Mouse (Mus musculus) right cerebral cortex, postnatal 10 days (tissue): ENCODE data around the gene Ins2.

Source experiments
- DNase-seq, 2 experiments: peaks; one replicate each; pipeline ENCODE4 v3.0.0; 2021; ENCODE audit warnings: low spot score in 2 of 2

Gene Ins2

DNA sequence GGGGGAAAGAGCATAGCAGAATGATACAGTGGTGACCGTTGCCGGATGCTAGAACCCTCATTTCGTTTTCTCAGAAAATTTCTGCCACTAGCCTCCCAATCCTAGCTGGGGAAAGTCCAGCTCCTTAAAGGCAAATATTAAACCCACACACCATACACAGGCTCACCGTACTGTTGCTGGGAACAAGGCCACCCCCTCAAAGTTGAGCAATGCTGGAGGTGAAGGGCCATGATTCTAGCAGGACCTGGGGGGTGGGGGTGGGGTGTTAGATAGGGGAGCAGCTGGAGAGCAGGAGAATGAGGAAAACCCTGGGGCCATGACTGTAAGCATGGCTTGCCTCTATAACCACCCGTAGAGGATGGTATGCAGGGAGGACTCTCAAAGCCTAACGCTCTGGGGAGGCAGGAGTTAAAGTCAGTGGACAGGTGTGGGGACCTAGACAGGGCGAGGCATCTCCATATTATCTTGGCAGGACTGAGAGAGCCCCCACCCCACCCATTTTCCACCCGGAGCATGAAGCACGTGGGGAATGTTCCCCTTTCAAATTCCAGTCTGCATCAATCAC lies 78.6 kb downstream of the Ins2 start:
- DNase-seq, result no peak

DNA sequence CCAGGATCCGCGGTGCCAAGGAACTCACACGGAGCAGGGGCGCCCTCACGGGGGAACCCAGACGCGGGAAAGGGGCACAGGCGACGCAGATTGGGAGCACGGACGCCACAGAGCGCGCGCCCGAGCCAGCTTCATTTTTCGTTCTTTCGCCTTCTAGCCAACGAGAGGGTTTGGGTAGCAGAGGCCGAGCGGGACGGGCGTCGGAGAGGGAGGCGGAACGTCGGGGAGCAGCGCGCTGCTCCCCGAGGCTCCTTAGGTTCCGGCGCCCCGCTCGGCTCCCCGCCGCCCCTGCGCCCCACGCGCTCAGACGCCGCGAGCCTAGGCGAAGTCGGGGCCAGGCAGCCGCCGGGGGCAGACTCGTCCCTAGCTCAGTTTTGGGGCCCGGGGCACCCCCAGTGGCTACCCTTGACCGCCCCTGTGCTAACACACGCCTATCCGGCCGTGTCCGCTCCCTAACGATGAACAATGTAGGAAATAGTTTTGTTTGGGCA lies 79.2 kb downstream of the Ins2 start:
- DNase-seq, result no peak

DNA sequence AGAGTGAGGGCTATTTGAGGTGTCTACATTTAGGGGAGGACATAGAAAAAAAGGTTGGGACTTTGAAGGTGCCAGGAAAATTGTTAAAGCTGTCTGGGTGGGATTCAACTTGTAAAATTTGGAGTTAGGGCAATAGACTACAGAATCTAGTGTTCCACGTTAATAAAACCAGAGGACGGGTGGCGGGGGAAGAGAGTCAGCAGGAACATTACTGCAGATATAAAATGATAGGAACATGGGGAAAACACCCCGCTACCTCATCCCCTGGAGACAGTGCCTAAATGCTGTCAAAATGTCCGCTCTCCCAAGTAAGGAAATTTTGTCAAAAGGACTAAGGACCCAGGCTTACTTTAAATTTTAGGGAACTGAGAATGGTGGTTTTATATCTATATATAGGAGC lies 80.0 kb downstream of the Ins2 start:
- no peak for DNase-seq

- no peak for DNase-seq
Observed at GRCm38 (mm10) chr7:142661811-142662210, 81.4 kb downstream of the Ins2 start.

DNA sequence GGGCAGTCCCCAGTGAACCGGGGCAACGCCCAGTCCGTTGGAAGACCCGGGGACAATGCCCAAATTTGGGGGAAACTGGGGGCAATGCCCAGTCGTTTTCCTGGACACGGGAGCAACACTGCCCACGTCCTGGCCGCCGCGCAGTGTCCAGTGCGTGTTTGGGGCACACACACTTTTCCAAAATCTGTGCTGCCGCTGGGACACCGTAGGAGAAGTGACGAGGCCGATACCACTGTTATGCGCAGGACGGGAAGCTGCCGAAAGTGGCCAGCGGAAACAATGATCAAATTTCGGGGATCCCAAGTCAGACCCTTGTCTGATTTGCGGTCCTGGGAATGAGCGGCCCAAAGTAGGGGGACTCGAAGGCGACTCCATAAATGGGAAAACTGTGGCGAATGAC lies 82.1 kb downstream of the Ins2 start:
- DNase-seq, result no peak

- DNase-seq, result no peak
Observed at GRCm38 (mm10) chr7:142660651-142660945, 82.6 kb downstream of the Ins2 start.

- DNase-seq, result no peak
Observed at GRCm38 (mm10) chr7:142659767-142660650, 83.2 kb downstream of the Ins2 start.

DNA sequence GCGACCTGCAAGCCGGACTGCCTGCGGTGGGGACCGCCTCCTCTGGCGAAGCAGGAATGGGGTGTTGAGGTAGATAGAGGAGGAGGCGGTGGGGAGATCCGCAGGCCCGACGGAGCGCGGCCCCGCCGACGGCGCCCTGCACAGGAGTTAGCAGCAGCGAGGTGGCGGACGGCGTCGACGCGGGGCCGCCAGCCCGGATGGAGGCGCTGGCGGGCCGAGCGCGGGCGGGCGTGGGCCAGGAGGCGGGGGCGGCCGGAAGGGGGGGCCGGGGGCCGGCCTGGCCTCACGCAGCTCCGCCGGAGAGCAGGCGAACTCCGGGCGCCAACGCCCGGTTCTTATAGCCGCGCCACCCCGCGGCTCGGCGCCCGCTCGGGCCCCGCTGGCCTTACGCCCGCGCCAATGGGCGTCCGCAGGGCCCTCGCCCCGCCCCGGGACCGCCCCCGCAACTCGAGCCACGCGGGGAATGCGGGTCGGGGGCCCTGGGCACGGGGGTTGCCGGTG lies 84.0 kb downstream of the Ins2 start:
- DNase-seq, result no peak

GRCm38 (mm10) chr7:142658681-142659180 lies 84.5 kb downstream of the Ins2 start:
- no peak for DNase-seq

GRCm38 (mm10) chr7:142657821-142658614 lies 85.2 kb downstream of the Ins2 start:
- DNase-seq, result no peak

GRCm38 (mm10) chr7:142657341-142657791 lies 85.8 kb downstream of the Ins2 start:
- no peak for DNase-seq

DNA sequence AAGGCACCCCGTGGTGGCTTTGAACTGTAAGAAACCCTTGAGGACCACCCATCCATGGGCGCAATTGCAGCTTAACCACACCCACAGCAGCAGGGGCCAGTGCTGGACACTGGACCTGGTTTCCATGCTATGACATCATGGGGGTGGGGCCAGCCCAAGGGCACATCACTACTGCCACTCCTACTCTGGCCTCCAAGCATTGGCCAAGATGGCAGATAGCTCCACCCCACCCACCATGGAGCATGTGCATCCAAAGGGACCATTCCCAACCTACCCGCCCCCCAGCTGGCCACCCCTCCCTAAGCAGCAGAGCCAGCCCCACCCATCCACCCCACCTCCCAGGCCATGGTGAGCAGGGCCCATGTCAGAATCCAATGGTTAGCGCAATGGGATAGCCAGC lies 87.1 kb downstream of the Ins2 start:
- no peak for DNase-seq

DNA sequence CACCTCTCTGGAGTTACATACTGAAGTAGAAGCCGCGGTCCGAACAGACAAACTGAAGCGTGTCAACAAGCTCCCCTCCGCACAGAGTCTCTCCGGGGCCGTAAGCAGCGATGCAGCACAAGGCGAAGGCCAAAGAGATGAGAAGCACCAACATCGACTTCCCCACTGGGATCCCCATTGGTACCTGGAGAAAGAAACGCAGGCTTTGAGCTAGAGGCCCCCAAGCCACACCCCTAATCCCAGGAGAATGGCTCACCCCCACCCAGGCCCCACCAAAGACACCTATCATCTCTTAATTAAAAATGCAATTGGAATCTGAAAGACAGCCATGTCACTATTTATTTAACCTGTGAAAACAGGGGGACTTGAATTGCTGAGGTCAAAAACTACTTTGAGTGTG lies 87.5 kb downstream of the Ins2 start:
- no peak for DNase-seq

GRCm38 (mm10) chr7:142653726-142654125 lies 89.5 kb downstream of the Ins2 start:
- no peak for DNase-seq

- no peak for DNase-seq
Observed at GRCm38 (mm10) chr7:142646676-142647075, 96.5 kb downstream of the Ins2 start.

GRCm38 (mm10) chr7:142645045-142645444 lies 98.1 kb downstream of the Ins2 start:
- DNase-seq, result no peak

DNA sequence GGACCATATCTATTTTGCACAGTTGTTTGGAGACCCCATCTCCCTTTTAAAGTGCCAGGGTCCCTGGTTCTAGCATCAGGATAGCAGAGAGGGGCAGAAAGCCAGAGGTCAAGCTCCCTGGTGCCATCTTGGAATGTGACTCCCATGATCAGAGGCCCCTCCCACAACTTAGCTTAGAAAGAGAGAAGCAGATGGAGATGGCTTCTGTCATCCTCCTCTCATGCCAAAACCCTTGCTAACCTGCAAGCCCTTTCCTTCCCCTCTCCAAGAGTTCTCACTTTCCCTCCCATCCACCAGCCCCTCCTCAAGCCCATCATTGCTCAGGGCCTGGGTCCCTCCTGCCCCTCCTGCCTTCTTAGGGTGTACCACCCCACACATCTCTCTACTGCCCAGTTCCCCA lies 107.0 kb downstream of the Ins2 start:
- DNase-seq, result no peak

DNA sequence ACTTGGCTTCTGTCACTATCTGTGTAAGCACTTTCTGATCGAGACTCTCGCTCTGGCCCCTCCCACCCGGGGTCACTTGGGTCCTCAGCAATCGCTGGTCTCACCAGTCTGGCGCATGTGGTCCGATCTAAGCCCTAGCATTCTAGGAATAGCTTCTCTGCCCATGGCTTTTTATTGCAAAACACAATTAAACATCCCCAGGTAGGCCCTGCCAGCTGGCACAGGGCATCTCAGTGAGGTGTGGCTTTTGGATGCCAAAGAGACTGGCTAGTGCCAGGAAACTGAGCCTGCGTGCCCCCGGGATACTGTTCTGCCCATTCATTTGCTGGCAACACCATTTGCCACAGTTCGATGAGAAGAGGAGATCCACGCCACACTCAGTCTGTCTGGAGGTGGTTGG lies 112.5 kb downstream of the Ins2 start:
- DNase-seq, result no peak

DNA sequence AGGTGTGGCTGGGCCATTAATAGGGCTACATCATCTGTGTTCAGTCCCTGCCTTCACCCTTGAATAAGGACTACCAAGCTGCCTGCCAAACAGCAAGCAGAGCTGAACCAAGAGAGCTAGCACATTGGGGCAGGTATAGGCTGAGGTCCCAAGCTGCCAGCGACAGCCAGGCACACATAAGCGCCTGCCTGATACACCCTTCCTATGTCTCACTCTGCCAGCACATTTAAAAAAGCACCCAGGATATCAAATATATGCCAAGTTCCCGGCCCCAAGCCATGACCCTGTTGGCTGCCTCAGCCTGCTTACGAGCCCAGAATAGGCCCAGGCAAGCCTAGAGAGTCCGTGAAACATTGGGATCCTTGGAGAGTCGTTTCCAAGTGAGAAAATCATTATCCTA lies 113.4 kb downstream of the Ins2 start:
- no peak for DNase-seq
